Mouse (Mus musculus): Measurements from ENCODE around the gene Kars. TPM values are rescaled to one million over a fixed set of nuclear protein-coding genes. Genes with fewer than 3 reads are reported as not detected.

Gene Kars
- polyA plus RNA-seq, 2 experiments: 58.9 to 93.6 TPM

GRCm38 (mm10) chr8:112007669-112008068 is 3.5 kb downstream of the Kars start:
- H3K9ac ChIP-seq (replicated peaks): no peak overlapping the region; the same call in 1 of the 2 replicates
- H3K27ac ChIP-seq: no peak overlapping the region
- no peaks in the 10 kb centered on the region for H3K27me3 ChIP-seq (ENCODE audit: control insufficient read depth, insufficient read depth, low read length)
- peaks cover 7 to 17% of the 10 kb centered on the region in 2 experiments for H3K4me1 ChIP-seq (replicated peaks; ENCODE audit: control insufficient read depth in 2 of 2, insufficient read depth in 2 of 2, low read length in 1 of 2)
- DNase-seq (ENCODE audit: low read depth in 3 of 3, low spot score in 3 of 3) (no peak), ATAC-seq (ENCODE audit: insufficient read depth) (no peak)
- no peak overlapping the region for H3K4me3 ChIP-seq (ENCODE audit: insufficient read depth in 1 of 2, low read depth in 2 of 2, low read length in 2 of 2)
- WGBS (ENCODE audit: insufficient replicate concordance): 30% methylated on average over 2 of the region's 2 CpGs
- H3K36me3 ChIP-seq (replicated peaks; ENCODE audit: control insufficient read depth, insufficient read depth, low read depth): peaks cover 20% of the 10 kb centered on the region
- TF ChIP-seq EP300 (IDR thresholded peaks at IDR 0.05; ENCODE audit: low read depth): no peak
- no peaks in the 10 kb centered on the region for H3K9me3 ChIP-seq (ENCODE audit: control insufficient read depth, low read length)
- no peak overlapping the region for H3K4me2 ChIP-seq (ENCODE audit: low read depth)

GRCm38 (mm10) chr8:112005601-112006000 is 5.5 kb downstream of the Kars start:
- ATAC-seq (ENCODE audit: insufficient read depth) (no peak), DNase-seq (ENCODE audit: low read depth in 3 of 3, low spot score in 3 of 3) (no peak)
- no peak overlapping the region for H3K27ac ChIP-seq
- H3K4me2 ChIP-seq (ENCODE audit: low read depth): no peak overlapping the region
- no peak overlapping the region for H3K4me3 ChIP-seq (ENCODE audit: insufficient read depth in 1 of 2, low read depth in 2 of 2, low read length in 2 of 2)
- 76% methylated on average over 6 of the region's 6 CpGs for WGBS (ENCODE audit: insufficient replicate concordance)
- H3K27me3 ChIP-seq (ENCODE audit: control insufficient read depth, insufficient read depth, low read length): no peaks in the 10 kb centered on the region
- TF ChIP-seq EP300 (IDR thresholded peaks at IDR 0.05; ENCODE audit: low read depth) (no peak), CTCF (IDR thresholded peaks at IDR 0.05; ENCODE audit: low read depth) (no peak)
- H3K36me3 ChIP-seq (replicated peaks; ENCODE audit: control insufficient read depth, insufficient read depth, low read depth): peaks cover 41% of the 10 kb centered on the region
- H3K9ac ChIP-seq (replicated peaks): no peak overlapping the region
- H3K4me1 ChIP-seq (replicated peaks; ENCODE audit: control insufficient read depth in 2 of 2, insufficient read depth in 2 of 2, low read length in 1 of 2): peaks cover 2 to 13% of the 10 kb centered on the region in 2 experiments; a peak in 3 of 4 replicates
- no peaks in the 10 kb centered on the region for H3K9me3 ChIP-seq (ENCODE audit: control insufficient read depth, low read length)

- Histone ChIP-seq H3K27ac (no peak overlapping the region), H3K36me3 (replicated peaks; ENCODE audit: control insufficient read depth, insufficient read depth, low read depth) (peaks cover 49% of the 10 kb centered on the region), H3K4me2 (ENCODE audit: low read depth) (no peak overlapping the region), H3K9me3 (ENCODE audit: control insufficient read depth, low read length) (no peaks in the 10 kb centered on the region), H3K4me1 (replicated peaks; ENCODE audit: control insufficient read depth in 2 of 2, insufficient read depth in 2 of 2, low read length in 1 of 2) (peaks cover under 1 to 8% of the 10 kb centered on the region in 2 experiments; a peak in 2 of 4 replicates), H3K27me3 (ENCODE audit: control insufficient read depth, insufficient read depth, low read length) (no peaks in the 10 kb centered on the region), H3K4me3 (ENCODE audit: insufficient read depth in 1 of 2, low read depth in 2 of 2, low read length in 2 of 2) (no peak overlapping the region), H3K9ac (replicated peaks) (no peak overlapping the region)
- ATAC-seq (ENCODE audit: insufficient read depth) (no peak), DNase-seq (ENCODE audit: low read depth in 3 of 3, low spot score in 3 of 3) (no peak)
- TF ChIP-seq CTCF (IDR thresholded peaks at IDR 0.05; ENCODE audit: low read depth): no peak
- no peak for TF ChIP-seq EP300 (IDR thresholded peaks at IDR 0.05; ENCODE audit: low read depth)
These were observed 6.4 kb downstream of the Kars start for GRCm38 (mm10) chr8:112004754-112005153.

- Histone ChIP-seq H3K27ac (no peak overlapping the region), H3K4me1 (replicated peaks; ENCODE audit: control insufficient read depth in 2 of 2, insufficient read depth in 2 of 2, low read length in 1 of 2) (peaks cover 0 to 4% of the 10 kb centered on the region in 2 experiments; a peak in 2 of 4 replicates), H3K36me3 (replicated peaks; ENCODE audit: control insufficient read depth, insufficient read depth, low read depth) (peaks cover 39% of the 10 kb centered on the region), H3K4me3 (ENCODE audit: insufficient read depth in 1 of 2, low read depth in 2 of 2, low read length in 2 of 2) (no peak overlapping the region; a peak in 1 of 4 replicates), H3K9ac (replicated peaks) (no peak overlapping the region), H3K27me3 (ENCODE audit: control insufficient read depth, insufficient read depth, low read length) (no peaks in the 10 kb centered on the region), H3K9me3 (ENCODE audit: control insufficient read depth, low read length) (no peaks in the 10 kb centered on the region), H3K4me2 (ENCODE audit: low read depth) (peak overlapping the region; percentile 84)
- ATAC-seq (ENCODE audit: insufficient read depth) (no peak), DNase-seq (ENCODE audit: low read depth in 3 of 3, low spot score in 3 of 3) (no peak)
- TF ChIP-seq CTCF (IDR thresholded peaks at IDR 0.05; ENCODE audit: low read depth): no peak
- no peak for TF ChIP-seq EP300 (IDR thresholded peaks at IDR 0.05; ENCODE audit: low read depth)
- WGBS (ENCODE audit: insufficient replicate concordance): 67% methylated on average over 3 of the region's 3 CpGs
These were observed 18.5 kb downstream of the Kars start for GRCm38 (mm10) chr8:111992703-111993039.

GRCm38 (mm10) chr8:111992013-111992702 is 19.0 kb downstream of the Kars start, which contains the start of gene Adat1:
Gene Adat1 (minus strand): TSS chr8:111992302.
- peaks cover 0 to 4% of the 10 kb centered on the region in 2 experiments; a peak in 2 of 4 replicates for H3K4me1 ChIP-seq (replicated peaks; ENCODE audit: control insufficient read depth in 2 of 2, insufficient read depth in 2 of 2, low read length in 1 of 2)
- ATAC-seq (ENCODE audit: insufficient read depth) (peak; percentile 90), DNase-seq (ENCODE audit: low read depth in 3 of 3, low spot score in 3 of 3) (peak; percentile 72 to 83 (median 77))
- 0 out of 2 replicates have a peak within 1 kb of the TSS, but pooled peaks have one; percentile 32 for H3K27ac ChIP-seq
- H3K4me2 ChIP-seq (ENCODE audit: low read depth): peak within 1 kb of the TSS; percentile 84
- no peaks in the 10 kb centered on the region for H3K9me3 ChIP-seq (ENCODE audit: control insufficient read depth, low read length)
- 3% methylated on average over 32 of the region's 33 CpGs for WGBS (ENCODE audit: insufficient replicate concordance)
- H3K4me3 ChIP-seq (ENCODE audit: insufficient read depth in 1 of 2, low read depth in 2 of 2, low read length in 2 of 2): peak within 1 kb of the TSS; percentile 71 to 85
- H3K9ac ChIP-seq (replicated peaks): peak within 1 kb of the TSS; percentile 79
- TF ChIP-seq CTCF (IDR thresholded peaks at IDR 0.05; ENCODE audit: low read depth) (peak; percentile 51), EP300 (IDR thresholded peaks at IDR 0.05; ENCODE audit: low read depth) (no peak)
- peaks cover 34% of the 10 kb centered on the region for H3K36me3 ChIP-seq (replicated peaks; ENCODE audit: control insufficient read depth, insufficient read depth, low read depth)
- no peaks in the 10 kb centered on the region for H3K27me3 ChIP-seq (ENCODE audit: control insufficient read depth, insufficient read depth, low read length)
